Mouse (Mus musculus) small intestine, adult 2 months (tissue): ENCODE results near the gene Upk3a.

Experiments used
- CTCF ChIP-seq: fragments of 200-500 bp; IDR thresholded peaks from 2 replicates; pipeline ENCODE4 v1.5.1; 2012; ENCODE audit warnings: low read depth, mild to moderate bottlenecking, control low read depth, inconsistent platforms, low read length, moderate library complexity, mixed read lengths; ENCODE audit not compliant: insufficient replicate concordance, insufficient read length; ENCODE audit errors: extremely low read depth
- POLR2A ChIP-seq: fragments of 200-500 bp; IDR thresholded peaks from 2 replicates; pipeline ENCODE4 v1.6.1; 2012; ENCODE audit warnings: low read depth, mild to moderate bottlenecking, control low read depth, inconsistent platforms, low read length, moderate library complexity

DNA sequence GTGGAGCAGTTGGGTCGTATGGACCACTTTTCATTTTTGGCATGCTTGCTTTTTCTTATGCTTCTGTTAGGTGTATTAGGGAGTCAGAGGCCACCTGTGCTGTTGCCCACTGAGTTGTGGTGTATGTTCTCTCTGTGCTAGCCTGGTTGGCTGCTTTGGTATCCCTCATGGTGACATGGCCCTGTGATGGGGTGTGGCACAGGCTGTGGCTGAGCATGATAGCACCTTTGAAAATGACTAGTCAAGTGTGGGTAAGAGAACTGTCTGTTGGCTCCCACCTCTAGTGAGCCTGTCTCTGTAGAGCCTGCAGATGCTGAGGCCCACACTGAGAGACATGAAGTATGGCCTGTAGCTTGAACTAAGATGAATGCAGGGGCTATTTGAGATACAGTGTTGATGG lies 32.8 kb downstream of the Upk3a start:
- TF ChIP-seq CTCF, result no peak
- TF ChIP-seq POLR2A, result no peak
